Mouse (Mus musculus) mouse trophoblast stem cell (cell line): Measurements from ENCODE around the gene Tbr1.

ENCODE experiments used
- in situ Hi-C, 2 experiments: fragments of 300-500 bp; cut with MseI, MboI; formaldehyde crosslinking; loops; 2 replicates in 1 of 2; 3 replicates in 1 of 2; pipeline ENCODE4 v1.15.1; 2025

The Tbr1 gene

GRCm38 (mm10) chr2:61802656-61803251 lies at the start of gene Tbr1:
Gene Tbr1 (plus strand): TSS chr2:61802930.
- in situ Hi-C loops: no loop called here

DNA sequence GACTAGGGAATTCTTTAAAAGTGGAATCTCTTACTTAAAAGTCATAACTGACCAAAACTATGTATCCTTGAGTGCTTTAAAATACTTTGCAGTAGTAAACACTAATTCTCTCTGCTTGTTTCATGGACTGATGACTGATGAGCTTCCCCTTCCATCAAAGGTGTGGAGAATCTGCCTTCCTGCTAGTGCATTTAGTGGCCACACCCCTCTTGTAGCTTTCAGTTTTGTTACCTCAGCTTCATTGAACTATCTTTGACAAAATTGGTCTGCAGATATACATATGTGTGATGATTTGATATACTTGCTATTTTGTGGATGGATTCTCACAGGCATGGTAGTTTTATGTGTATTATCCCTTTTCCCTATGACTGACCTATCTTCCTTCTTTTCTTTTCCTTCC lies 47.7 kb upstream of the Tbr1 start:
- in situ Hi-C loops: no loop called here

- in situ Hi-C loops: no loop called here
These were observed 43.4 kb upstream of the Tbr1 start for GRCm38 (mm10) chr2:61759234-61759855.

GRCm38 (mm10) chr2:61760044-61760443 lies 42.7 kb upstream of the Tbr1 start:
- in situ Hi-C loops: no loop called here

- in situ Hi-C loops: no loop called here
These were observed 38.1 kb upstream of the Tbr1 start for GRCm38 (mm10) chr2:61764470-61765105.

DNA sequence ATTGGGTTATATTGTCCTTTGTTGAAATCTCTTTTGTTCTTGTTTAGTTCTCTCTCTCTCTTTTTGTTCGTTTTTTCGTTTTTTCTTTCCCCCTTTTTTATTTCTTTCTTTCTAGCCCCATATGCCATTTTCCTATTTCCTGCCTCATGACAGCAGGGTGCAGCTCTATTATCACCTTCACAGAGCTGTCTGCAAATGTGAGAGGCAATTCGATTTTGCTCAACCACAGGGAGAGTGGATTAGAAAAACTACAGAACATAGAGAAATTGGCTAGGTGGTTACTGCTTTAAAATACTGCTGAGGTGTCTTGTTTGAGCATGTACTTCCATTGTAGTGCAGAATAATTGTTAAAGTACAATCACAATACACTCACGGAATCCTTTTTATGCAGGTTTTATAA lies 37.2 kb upstream of the Tbr1 start:
- in situ Hi-C loops: no loop called here

DNA sequence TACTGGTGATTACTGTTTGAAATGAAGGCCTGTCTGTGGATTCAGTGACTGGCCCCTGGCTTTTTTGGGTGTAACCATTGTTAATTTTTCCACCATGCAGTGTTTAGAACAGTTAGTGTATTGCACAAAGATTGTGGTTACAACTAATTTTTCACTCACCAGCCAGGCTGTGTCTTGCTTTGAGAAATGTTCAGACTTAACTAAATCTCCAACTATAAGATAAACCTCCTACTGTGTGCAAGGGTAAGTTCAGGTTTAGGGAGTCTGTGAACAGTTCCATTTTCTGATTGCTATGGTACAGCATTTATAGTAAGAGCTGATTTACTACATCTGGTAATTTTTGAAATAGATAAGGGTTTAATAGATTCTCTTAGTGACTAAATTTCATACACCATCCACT lies 21.9 kb upstream of the Tbr1 start:
- in situ Hi-C loops: no loop called here

DNA sequence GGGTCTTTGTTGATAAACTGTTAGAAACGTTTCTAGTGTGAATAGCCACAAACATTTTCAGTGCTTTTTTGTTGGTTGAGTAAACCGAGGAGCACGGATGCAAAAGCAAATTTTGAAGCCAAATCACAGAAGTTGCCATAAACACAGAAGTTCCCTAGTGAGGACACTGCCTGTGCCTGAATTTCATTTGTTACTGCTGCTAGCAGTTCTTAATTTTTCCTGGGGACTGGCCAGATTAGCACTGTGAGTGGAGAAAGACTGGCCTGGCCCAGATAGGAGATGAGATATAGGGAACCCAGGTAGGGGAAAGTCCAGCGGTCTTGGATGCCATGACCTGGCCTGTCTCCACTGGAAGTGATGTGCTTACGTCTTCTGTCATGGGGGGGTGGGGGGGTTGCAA lies 7.8 kb upstream of the Tbr1 start:
- in situ Hi-C loops: no loop called here

DNA sequence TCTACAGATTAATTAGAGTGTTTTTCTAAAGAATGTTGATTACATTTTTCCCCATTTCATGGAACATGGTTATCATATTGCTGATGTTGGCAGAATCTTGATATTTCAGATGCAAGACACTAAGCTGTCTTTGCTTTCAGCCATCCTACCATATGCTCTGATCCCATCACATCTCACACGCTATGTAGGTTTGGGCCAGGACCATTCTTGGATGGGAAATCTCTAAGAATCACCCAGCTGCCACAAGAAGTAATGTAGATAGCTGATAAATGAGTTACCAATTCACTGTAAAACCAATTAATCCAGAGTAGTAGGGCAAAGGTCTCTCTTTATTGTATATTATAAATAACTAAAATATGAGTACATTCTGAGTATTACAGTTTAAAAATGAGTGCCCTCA lies 4.7 kb upstream of the Tbr1 start:
- in situ Hi-C loops: no loop called here

DNA sequence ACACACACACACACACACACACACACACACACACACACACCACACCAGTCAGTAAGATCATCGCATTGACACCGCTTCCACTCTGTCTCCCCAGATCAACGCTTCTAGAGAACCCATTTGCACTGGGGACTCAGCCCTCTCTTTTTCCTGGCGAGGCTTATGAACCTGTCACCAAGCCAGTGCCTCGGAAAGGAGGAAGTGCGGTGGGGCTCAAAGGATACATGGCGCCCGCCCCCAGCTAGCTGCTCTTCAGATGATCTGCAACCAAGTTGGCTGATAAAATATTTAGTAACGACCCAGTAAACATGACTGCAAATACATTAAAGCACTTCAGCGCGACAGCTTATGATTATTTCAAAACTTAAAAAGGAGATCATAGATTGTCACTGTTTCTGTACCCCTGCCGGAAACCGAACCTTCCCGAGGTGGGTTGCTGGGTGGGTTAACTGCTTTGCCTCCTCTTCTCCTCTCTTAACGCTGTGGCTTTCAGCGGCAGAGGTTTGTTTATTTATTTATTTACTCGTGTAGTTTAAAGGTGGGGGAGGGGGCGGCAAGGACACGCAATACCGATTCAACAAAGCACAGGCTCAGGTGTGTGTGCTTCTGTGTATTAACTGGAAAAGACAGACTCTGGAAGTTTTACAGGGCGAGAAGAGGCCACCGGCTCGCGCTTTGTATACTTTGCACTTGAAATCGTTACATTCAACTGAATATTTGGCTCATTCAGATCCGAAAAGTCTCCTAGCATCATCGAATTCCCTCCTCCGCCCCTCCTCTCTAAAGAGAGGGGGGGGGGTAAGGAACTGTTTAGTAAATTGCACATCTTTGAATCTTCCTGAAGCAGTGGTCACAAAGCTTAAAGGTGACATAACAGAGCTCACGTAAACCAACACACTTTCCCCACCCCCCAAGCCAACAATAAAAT lies 975 bp downstream of the Tbr1 start:
- in situ Hi-C loops: no loop called here

GRCm38 (mm10) chr2:61804382-61804840 lies 1.7 kb downstream of the Tbr1 start:
- in situ Hi-C loops: no loop called here

DNA sequence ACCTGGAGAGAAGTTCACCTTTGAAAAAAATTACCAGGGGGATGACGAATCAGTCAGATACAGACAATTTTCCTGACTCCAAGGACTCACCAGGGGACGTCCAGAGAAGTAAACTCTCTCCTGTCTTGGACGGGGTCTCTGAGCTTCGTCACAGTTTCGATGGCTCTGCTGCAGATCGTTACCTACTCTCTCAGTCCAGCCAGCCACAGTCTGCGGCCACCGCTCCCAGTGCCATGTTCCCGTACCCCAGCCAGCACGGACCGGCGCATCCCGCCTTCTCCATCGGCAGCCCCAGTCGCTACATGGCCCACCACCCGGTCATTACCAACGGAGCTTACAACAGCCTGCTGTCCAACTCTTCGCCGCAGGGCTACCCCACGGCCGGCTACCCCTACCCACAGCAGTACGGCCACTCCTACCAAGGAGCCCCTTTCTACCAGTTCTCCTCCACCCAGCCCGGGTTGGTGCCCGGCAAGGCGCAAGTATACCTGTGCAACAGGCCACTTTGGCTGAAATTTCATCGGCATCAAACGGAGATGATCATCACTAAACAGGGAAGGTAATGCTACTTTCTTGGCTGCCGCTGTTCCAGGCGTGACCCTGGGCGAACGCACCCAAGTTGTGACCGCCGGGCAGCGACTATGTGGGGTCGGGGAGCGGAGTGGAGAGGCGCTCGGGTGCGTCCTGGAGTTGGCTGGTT lies 2.3 kb downstream of the Tbr1 start:
- in situ Hi-C loops: no loop called here

DNA sequence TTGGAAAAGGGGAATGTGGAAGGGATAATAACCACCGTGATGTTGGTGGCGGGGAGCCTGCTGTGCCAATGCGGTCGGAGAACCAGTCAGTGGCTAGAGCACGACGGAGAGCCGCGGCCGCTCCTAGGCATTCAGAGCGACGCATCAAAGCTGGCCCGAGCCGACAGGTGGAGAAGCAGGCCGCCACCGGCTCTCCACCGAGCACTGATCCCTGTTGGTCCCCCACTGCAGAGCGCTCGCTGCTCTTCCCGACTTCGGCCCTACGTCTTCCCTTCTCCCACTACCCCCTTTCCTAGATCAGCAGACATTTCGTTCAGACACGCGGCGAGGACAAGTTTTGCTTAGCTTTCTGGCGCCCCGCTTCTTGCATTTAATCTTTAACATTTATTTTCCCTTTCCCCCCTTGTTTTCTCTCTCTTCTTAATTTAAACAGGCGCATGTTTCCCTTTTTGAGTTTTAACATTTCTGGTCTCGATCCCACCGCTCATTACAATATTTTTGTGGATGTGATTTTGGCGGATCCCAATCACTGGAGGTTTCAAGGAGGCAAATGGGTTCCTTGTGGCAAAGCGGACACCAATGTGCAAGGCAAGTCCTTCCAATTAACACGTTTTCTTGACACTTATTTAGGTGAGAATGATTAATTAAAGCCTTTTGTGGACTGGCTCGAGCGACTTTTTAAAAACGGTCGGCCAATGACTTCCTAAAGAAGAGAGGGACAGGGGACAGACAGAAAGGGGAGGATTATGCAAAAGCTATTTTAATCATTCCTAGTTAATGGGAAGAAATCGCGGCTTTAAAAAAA lies 3.0 kb downstream of the Tbr1 start:
- in situ Hi-C loops: no loop called here

GRCm38 (mm10) chr2:61806346-61806825 lies 3.7 kb downstream of the Tbr1 start:
- in situ Hi-C loops: no loop called here

DNA sequence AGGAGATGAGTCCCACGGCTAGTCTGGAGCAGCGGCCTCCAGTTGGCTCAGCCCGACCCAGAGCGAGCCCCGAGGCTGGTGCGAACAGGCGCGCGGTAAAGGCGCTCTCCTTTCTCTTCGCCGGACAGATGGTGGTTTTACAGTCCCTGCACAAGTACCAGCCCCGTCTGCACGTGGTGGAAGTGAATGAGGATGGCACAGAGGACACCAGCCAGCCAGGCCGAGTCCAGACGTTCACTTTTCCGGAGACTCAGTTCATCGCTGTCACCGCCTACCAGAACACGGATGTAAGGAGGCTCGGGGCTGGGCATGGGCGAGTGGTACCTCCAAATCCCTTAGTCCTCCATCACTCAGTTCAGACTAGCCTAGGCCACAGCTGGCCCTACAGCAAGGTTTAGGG lies 4.4 kb downstream of the Tbr1 start:
- in situ Hi-C loops: no loop called here

DNA sequence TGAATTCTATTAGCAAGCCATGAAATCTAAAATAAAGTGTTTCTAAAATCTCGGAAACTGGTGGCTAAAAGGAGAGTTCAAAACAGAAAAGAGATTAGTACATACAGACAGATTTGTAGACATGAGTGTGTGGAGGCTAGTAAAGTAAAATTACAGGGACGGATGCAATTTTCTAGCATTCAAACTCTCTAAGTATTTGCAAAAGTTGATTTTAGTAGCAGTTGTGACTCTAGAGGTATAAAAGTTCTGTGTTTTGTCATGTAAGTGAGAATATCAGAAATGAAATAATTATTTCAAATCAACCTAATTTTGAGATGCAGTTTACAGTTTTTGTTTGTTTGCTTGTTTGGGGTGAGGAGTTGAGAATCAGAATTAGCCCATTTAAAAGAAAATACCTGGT lies 5.1 kb downstream of the Tbr1 start:
- in situ Hi-C loops: no loop called here

DNA sequence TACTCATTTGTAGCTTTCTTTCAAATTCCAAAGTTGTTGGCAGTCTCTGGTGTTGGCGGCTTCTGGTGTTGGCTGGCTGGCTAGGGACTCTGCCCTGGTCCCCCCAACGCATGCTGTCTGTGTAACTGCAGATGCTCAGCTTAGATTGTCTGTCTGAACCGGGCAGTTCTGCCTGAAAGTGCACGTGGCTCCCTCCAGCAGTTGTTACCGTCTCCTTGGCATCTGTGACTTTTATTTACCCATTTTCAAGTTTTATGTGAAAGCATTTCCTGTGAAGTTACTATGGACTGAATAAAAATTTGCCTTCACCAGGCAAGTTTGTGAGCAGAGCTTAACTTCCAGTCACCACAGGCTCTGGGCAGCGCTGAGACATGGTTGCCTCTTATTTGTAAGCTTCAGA lies 6.0 kb downstream of the Tbr1 start:
- in situ Hi-C loops: no loop called here

DNA sequence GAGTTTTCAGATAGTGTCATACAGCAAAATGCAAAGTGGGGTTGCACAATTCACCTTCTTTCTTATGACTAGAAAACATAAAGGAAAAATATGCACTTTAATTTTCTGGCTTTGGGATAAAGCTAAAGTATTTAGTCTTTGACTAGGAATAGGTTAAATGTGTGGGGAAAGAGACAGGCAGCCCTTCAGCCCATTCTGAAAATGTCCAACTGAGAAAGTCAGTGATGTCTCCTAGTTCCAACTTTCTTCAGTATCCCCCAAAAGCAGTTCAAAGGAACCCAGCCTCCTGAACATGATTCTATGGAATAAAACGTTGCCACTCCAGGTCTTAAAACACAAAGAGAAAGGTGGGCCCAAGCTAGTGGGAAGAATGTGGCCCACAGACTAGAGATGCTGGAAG lies 6.7 kb downstream of the Tbr1 start:
- in situ Hi-C loops: no loop called here

- in situ Hi-C loops: no loop called here
These were observed 8.0 kb downstream of the Tbr1 start for GRCm38 (mm10) chr2:61810751-61811150.

DNA sequence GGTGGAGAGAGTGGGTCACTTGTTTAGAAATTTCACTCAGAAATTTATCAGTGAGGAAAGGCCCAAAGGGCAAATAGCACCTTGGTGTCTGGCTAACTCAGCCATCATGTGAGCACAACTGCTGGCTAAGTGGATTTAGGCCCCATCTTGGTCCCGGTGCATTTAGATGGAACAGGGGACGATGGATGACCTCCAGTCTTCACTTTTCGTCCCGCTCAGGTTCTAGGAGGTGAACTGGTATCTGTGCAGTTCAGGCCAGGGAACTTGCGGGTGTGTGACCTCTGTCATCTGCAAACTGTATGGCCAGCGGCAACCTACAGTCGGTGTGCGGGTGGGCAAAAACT lies 8.4 kb downstream of the Tbr1 start:
- in situ Hi-C loops: no loop called here
